Mouse (Mus musculus) adipose tissue, adult 10 weeks (tissue): ENCODE measurements around the gene Eml2. TPM values are rescaled to one million over a fixed set of nuclear protein-coding genes. Genes with fewer than 3 reads are reported as not detected.

Source experiments
- polyA plus RNA-seq: library from polyadenylated mRNA; stranded (reverse); fragments of 350-450 nt; fragmentation: Illumina TruSeq; extraction: RNeasy Lipid Tissue Mini Kit (QIAGEN cat#74804); gene quantifications from one replicate; pipeline ENCODE4 v1.2.3, GENCODE M21; 2014; ENCODE audit warnings: low read depth, low replicate concordance

Gene Eml2
- 43.2 TPM for polyA plus RNA-seq

GRCm38 (mm10) chr7:19175708-19176515, at the start of gene Eml2:
Gene Eml2 (plus strand): TSS chr7:19176421.

DNA sequence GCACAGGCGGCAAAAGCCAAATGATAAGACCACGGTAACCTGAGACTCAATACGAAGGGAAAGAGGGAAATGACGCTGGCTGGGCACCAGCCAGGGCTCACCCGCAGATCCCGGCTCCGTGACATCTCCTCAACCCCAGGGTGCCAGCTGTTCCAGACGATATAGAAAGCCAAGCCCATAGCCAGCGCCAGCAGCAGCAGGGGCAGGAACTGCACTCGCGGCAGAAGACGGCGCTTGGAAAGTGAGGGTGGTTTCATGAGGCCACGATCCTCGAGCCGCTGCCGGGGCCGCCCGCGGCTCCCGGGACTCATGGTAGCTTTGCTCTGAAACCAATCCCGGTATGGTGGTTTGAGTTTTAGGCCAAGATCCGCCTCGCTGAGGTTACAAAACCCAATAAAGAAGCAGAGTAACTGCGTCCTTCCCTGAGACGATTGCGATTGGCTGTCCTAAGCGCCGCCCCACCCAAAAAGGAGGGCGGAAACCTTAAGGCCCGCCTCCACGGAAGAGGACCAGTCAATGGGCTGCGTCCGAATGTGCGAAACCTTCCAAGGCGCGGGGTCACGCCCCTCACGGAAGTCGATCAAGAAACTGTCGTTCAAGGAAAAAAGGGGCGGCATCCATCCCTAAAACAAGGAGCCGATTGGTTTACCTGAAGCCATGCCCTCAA, 27.2 kb upstream of the Eml2 start, which contains the start of gene Qpctl:
Gene Qpctl (minus strand): TSS at position 417 of the 667 bp plus-strand sequence.

DNA sequence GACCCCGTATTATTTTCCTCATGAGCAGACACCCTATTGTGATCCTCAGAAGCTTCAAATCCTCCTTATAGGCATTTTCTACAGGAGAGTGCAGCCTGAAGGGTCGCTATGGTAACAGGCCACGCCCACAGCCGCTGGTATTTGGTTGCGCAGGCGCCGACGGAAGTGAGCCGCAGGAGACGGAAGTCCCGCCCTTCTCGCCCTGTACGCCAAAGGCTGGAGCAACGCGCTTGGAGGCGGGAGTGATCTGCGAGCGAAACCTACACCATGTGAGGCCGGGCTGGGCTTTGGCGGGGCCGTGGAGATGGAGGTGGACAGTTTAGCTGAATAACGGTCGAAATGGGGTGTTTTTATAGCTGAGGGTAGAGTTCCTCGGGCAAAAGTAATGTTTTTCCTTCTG, 26.6 kb upstream of the Eml2 start, which contains the start of gene Snrpd2:
Gene Snrpd2 (plus strand): TSS at position 97 of the 400 bp plus-strand sequence.

DNA sequence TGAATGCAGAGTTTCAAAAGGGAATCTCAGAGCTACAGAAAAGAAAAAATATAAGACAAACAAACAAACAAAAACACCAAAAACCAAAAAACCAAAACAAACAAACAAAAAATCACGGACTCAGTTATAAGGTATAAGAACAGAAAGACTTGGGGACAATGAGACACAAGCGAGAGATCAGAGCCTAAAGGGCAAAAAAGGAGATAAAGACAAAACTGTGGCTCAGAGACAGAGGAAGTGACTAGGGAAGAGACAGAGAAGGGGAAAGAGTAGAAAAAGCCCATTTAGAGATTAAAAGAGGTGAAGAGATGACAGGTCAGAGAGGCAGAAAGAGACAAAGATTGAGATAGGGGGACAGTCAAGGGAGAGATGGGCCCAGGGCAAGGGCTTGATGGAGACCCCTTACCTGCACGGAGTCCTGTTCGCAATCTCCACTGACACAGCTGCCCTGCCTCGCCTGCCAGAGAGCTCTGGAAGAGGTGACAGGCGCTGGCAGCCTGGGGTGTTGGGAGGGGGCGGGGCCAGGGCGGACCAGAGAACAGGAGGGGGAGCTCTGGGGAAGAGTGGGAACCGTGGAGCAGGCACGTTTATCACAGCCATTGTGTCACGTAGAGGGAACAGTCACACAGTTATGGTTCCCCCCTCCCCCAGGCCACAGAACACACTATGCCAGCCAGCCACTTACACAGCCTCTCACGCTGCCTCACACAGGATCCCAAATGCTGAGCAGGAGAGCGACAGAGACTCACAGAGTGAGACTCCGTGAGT, 10.4 kb upstream of the Eml2 start, which contains the start of gene Gipr:
Gene Gipr (minus strand): TSS at position 472 of the 768 bp plus-strand sequence.

GRCm38 (mm10) chr7:19211996-19212755, 36.0 kb downstream of the Eml2 start, which contains the start of gene Gpr4:
Gene Gpr4 (plus strand): TSS chr7:19212538.

GRCm38 (mm10) chr7:19227883-19228792, 51.9 kb downstream of the Eml2 start, which contains the start of gene Opa3:
Gene Opa3 (plus strand): TSS chr7:19228334.

Other genes with a start within 250 kb of the Eml2 start
- gene Nanos2, start 189.0 kb upstream of the Eml2 start, polyA plus RNA-seq = not detected
- 4.2 TPM for gene Mypop, start 185.2 kb upstream of the Eml2 start, polyA plus RNA-seq
- gene Irf2bp1, start 172.4 kb upstream of the Eml2 start, polyA plus RNA-seq = 17.3 TPM
- gene Foxa3, start 152.9 kb upstream of the Eml2 start, polyA plus RNA-seq = not detected
- gene Sympk, start 152.0 kb upstream of the Eml2 start, polyA plus RNA-seq = 63.7 TPM
- gene Rsph6a, start 121.7 kb upstream of the Eml2 start, polyA plus RNA-seq = 4.0 TPM
- 28.5 TPM for gene Dmwd, start 100.2 kb upstream of the Eml2 start, polyA plus RNA-seq
- gene Dmpk, start 92.6 kb upstream of the Eml2 start, polyA plus RNA-seq = 65.1 TPM
- 13.5 TPM for gene Six5, start 81.8 kb upstream of the Eml2 start, polyA plus RNA-seq
- gene Gm4969, start 58.1 kb upstream of the Eml2 start, polyA plus RNA-seq = 0.34 TPM
- gene Fbxo46, start 56.6 kb upstream of the Eml2 start, polyA plus RNA-seq = 6.5 TPM
- 16.3 TPM for gene Qpctl, start 27.1 kb upstream of the Eml2 start, polyA plus RNA-seq
- gene Snrpd2, start 26.7 kb upstream of the Eml2 start, polyA plus RNA-seq = 49.7 TPM
- 3.2 TPM for gene Gipr, start 10.3 kb upstream of the Eml2 start, polyA plus RNA-seq
- gene Gpr4, start 36.1 kb downstream of the Eml2 start, polyA plus RNA-seq = 5.1 TPM
- 23.6 TPM for gene Opa3, start 51.9 kb downstream of the Eml2 start, polyA plus RNA-seq
- gene Vasp, start 95.4 kb downstream of the Eml2 start, polyA plus RNA-seq = 45.6 TPM
- not detected for gene Ppm1n, start 103.6 kb downstream of the Eml2 start, polyA plus RNA-seq
- 18.4 TPM for gene Rtn2, start 106.2 kb downstream of the Eml2 start, polyA plus RNA-seq
- gene Fosb, start 133.6 kb downstream of the Eml2 start, polyA plus RNA-seq = 4.7 TPM
- 41.4 TPM for gene Ercc1, start 168.4 kb downstream of the Eml2 start, polyA plus RNA-seq
- gene Cd3eap, start 183.1 kb downstream of the Eml2 start, polyA plus RNA-seq = 11.6 TPM
- gene Ppp1r13l, start 183.3 kb downstream of the Eml2 start, polyA plus RNA-seq = 14.2 TPM
- 18.9 TPM for gene Ercc2, start 205.6 kb downstream of the Eml2 start, polyA plus RNA-seq
- 21.0 TPM for gene Klc3, start 227.7 kb downstream of the Eml2 start, polyA plus RNA-seq
- gene Ckm, start 228.4 kb downstream of the Eml2 start, polyA plus RNA-seq = 2.2 TPM